Mouse (Mus musculus): Measurements from ENCODE around the gene Tango6.

DNA sequence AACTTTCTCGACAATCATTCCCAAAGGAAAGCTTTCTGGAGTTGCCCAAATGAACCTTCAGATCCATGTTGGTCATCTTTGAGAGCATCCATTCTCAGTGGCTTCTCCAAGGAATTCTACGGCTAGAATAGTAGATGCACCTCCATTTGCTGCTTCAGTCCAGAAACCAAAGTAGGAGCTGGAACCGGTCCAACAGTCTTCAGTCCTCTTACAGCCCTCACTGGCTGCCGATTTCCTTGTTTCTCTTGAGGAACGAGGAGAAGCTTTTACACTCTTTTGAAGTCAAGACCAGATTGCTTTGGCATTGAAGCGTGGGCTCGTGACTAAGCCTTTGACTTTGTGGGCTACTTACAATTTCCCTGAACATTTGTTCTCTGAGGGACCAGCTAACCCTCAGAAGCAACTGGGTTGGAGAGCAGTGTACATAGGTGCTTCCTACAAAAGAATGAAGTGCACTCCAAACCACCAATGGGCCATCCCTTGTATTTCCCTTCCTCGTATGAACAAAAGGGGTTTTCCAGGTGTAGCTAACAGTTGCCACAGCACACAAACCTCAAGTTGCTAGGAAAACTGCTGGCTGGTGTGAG lies 197.3 kb downstream of the Tango6 start:
- no peak for TF ChIP-seq GATA1 (IDR thresholded peaks at IDR 0.05; ENCODE audit: borderline replicate concordance, low read length)
- no peak for TF ChIP-seq FLI1 (IDR thresholded peaks at IDR 0.05; ENCODE audit: low read length)
